Mouse (Mus musculus) T-cell, adult 2 months (primary cell): ENCODE data around the gene Mbl1.

Source experiments
- DNase-seq: peaks from one replicate; pipeline ENCODE4 v3.0.0; 2022; ENCODE audit warnings: low spot score

The Mbl1 gene

DNA sequence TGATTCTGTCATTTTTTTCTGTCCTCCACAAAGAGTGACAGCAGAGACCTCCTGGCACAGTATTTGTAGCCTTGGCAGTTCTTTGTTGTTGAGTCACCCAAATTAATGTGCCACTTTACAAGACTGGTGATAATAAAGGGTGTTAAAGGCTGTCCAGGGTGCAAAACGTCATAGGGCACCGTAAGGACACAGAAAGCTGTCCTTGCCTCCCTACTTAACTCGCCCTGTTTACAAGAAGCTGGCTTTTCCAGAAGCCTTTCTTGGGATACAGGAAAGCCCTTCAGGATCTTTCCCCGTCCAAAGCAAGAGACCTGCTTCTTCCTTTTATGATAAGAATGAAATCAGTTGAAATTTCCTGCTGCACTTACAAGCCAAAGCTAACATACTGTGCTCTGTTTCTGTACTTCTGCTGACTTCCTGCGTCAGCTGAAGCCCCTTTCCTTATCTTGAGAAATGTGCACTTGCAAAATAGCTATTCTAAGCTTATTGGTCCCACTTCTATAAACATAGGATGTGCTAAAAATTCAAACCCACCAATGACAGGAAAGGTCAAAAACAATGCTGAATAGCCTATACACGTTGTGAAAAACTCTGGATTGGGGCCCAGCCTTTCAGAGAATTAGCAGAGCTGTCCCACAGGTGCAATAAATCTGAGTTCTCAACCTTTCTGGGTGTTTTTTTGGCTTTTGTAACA lies 46.9 kb downstream of the Mbl1 start:
- DNase-seq = no peak
